Mouse (Mus musculus) hindbrain, embryonic 12.5 days (tissue): ENCODE measurements around the gene Actc1. TPM values are rescaled to one million over a fixed set of nuclear protein-coding genes. Genes with fewer than 3 reads are reported as not detected.

Experiments used
- ATAC-seq: fragments of 200-750 bp; cut with Nextera tagmentation; 2 replicates; pipeline ENCODE4 v1.8.0; 2017; ENCODE audit warnings: moderate TSS enrichment; ENCODE audit not compliant: low FRiP score
- H3K27ac ChIP-seq: fragments of 300-500 bp; sonication (generic); 2 replicates; pipeline ENCODE4 v1.5.1; 2016; ENCODE audit warnings: mild to moderate bottlenecking
- H3K27me3 ChIP-seq: fragments of 300-500 bp; sonication (generic); 2 replicates; pipeline ENCODE4 v1.6.1; 2016; ENCODE audit warnings: mild to moderate bottlenecking
- H3K36me3 ChIP-seq: fragments of 300-500 bp; sonication (generic); 2 replicates; pipeline ENCODE4 v1.6.1; 2016; ENCODE audit warnings: mild to moderate bottlenecking
- H3K4me1 ChIP-seq: fragments of 300-500 bp; sonication (generic); 2 replicates; pipeline ENCODE4 v1.6.1; 2016
- H3K4me2 ChIP-seq: fragments of 300-500 bp; sonication (generic); replicated peaks from 2 replicates; pipeline ENCODE4 v1.6.1; 2016; ENCODE audit warnings: mild to moderate bottlenecking
- H3K4me3 ChIP-seq: fragments of 300-500 bp; sonication (generic); 2 replicates; pipeline ENCODE4 v1.5.1; 2016; ENCODE audit warnings: mild to moderate bottlenecking
- H3K9ac ChIP-seq: fragments of 300-500 bp; sonication (generic); 2 replicates; pipeline ENCODE4 v1.6.1; 2016; ENCODE audit warnings: mild to moderate bottlenecking, moderate library complexity
- H3K9me3 ChIP-seq: fragments of 300-500 bp; sonication (generic); replicated peaks from 2 replicates; pipeline ENCODE4 v1.6.1; 2016; ENCODE audit warnings: mild to moderate bottlenecking
- WGBS: fragments of 180-500 bp; shearing (Covaris S2); methylation state at CpG from one replicate; pipeline ENCODE4 v1.1.7; 2016; 5-methylcytosine and 5-hydroxymethylcytosine counted together
- polyA plus RNA-seq: library from polyadenylated mRNA; unstranded; fragments of >200 nt; fragmentation: Nextera tagmentation; extraction: Ambion mirVana; gene quantifications from 2 replicates; pipeline ENCODE4 v1.2.1, GENCODE M21; 2016

The Actc1 gene
- 33.5 and 138 TPM in 2 replicates for polyA plus RNA-seq

- Histone ChIP-seq H3K4me1 (peaks cover 6% of the 10 kb centered on the region; the same call in 1 of the 2 replicates), H3K27me3 (no peaks in the 10 kb centered on the region), H3K4me3 (no peak within 1 kb of the TSS), H3K9me3 (no peaks in the 10 kb centered on the region), H3K9ac (no peak within 1 kb of the TSS), H3K36me3 (no peaks in the 10 kb centered on the region), H3K27ac (no peak within 1 kb of the TSS), H3K4me2 (peak within 1 kb of the TSS; percentile 22; the same call in 1 of the 2 replicates)
- 41% methylated on average over 13 of the region's 14 CpGs for WGBS
- peak; percentile 46; the same call in 1 of the 2 replicates for ATAC-seq
Observed at GRCm38 (mm10) chr2:114052696-114053598, at the start of gene Actc1. Actc1 (minus strand) TSS chr2:114053548.

GRCm38 (mm10) chr2:114102471-114102870, 49.1 kb upstream of the Actc1 start:
- H3K36me3 ChIP-seq: peaks cover 70% of the 10 kb centered on the region
- WGBS: 97% methylated on average over 3 of the region's 3 CpGs

GRCm38 (mm10) chr2:114100834-114101233, 47.5 kb upstream of the Actc1 start:
- Histone ChIP-seq H3K4me3 (no peak overlapping the region), H3K4me1 (no peaks in the 10 kb centered on the region), H3K36me3 (peaks cover 64% of the 10 kb centered on the region), H3K27me3 (no peaks in the 10 kb centered on the region), H3K27ac (no peak overlapping the region), H3K9ac (no peak overlapping the region), H3K9me3 (no peaks in the 10 kb centered on the region), H3K4me2 (no peak overlapping the region)
- no peak for ATAC-seq
- 92% methylated on average over 9 of the region's 9 CpGs for WGBS

More at GRCm38 (mm10) chr2:114102471-114102870, 49.1 kb upstream of the Actc1 start:
- H3K4me2 ChIP-seq: no peak overlapping the region
- H3K27ac ChIP-seq: no peak overlapping the region
- no peaks in the 10 kb centered on the region for H3K4me1 ChIP-seq
- no peaks in the 10 kb centered on the region for H3K9me3 ChIP-seq
- no peak for ATAC-seq
- H3K27me3 ChIP-seq: no peaks in the 10 kb centered on the region
- no peak overlapping the region for H3K9ac ChIP-seq
- no peak overlapping the region for H3K4me3 ChIP-seq

GRCm38 (mm10) chr2:114099816-114100215, 46.5 kb upstream of the Actc1 start:
- Histone ChIP-seq H3K36me3 (peaks cover 54% of the 10 kb centered on the region), H3K27ac (no peak overlapping the region), H3K4me2 (no peak overlapping the region), H3K4me1 (no peaks in the 10 kb centered on the region), H3K9ac (no peak overlapping the region), H3K27me3 (no peaks in the 10 kb centered on the region), H3K4me3 (no peak overlapping the region), H3K9me3 (no peaks in the 10 kb centered on the region)
- 91% methylated on average over 3 of the region's 3 CpGs for WGBS
- ATAC-seq: no peak

GRCm38 (mm10) chr2:114099109-114099508, 45.8 kb upstream of the Actc1 start:
- Histone ChIP-seq H3K4me3 (no peak overlapping the region), H3K4me2 (no peak overlapping the region), H3K4me1 (no peaks in the 10 kb centered on the region), H3K9me3 (no peaks in the 10 kb centered on the region), H3K36me3 (peaks cover 50% of the 10 kb centered on the region), H3K27me3 (no peaks in the 10 kb centered on the region), H3K27ac (no peak overlapping the region), H3K9ac (no peak overlapping the region)
- no peak for ATAC-seq
- 93% methylated on average over 5 of the region's 5 CpGs for WGBS

GRCm38 (mm10) chr2:114097627-114098026, 44.3 kb upstream of the Actc1 start:
- peaks cover 4% of the 10 kb centered on the region; the same call in 1 of the 2 replicates for H3K4me1 ChIP-seq
- no peak overlapping the region for H3K9ac ChIP-seq
- H3K36me3 ChIP-seq: peaks cover 37% of the 10 kb centered on the region
- 98% methylated on average over 4 of the region's 4 CpGs for WGBS
- ATAC-seq: no peak
- H3K9me3 ChIP-seq: no peaks in the 10 kb centered on the region
- H3K4me3 ChIP-seq: no peak overlapping the region
- no peaks in the 10 kb centered on the region for H3K27me3 ChIP-seq
- no peak overlapping the region for H3K27ac ChIP-seq
- H3K4me2 ChIP-seq: no peak overlapping the region

GRCm38 (mm10) chr2:114096570-114096969, 43.2 kb upstream of the Actc1 start:
- 90% methylated on average over 1 of the region's 1 CpGs for WGBS
- no peak for ATAC-seq
- Histone ChIP-seq H3K4me2 (no peak overlapping the region), H3K36me3 (peaks cover 27% of the 10 kb centered on the region), H3K4me3 (no peak overlapping the region), H3K9ac (no peak overlapping the region), H3K27ac (no peak overlapping the region), H3K9me3 (no peaks in the 10 kb centered on the region), H3K27me3 (no peaks in the 10 kb centered on the region), H3K4me1 (peaks cover 4% of the 10 kb centered on the region; the same call in 1 of the 2 replicates)

GRCm38 (mm10) chr2:114095348-114095747, 42.0 kb upstream of the Actc1 start:
- ATAC-seq: no peak
- Histone ChIP-seq H3K27me3 (no peaks in the 10 kb centered on the region), H3K9ac (no peak overlapping the region), H3K4me1 (peaks cover 4% of the 10 kb centered on the region; the same call in 1 of the 2 replicates), H3K36me3 (peaks cover 17% of the 10 kb centered on the region), H3K27ac (no peak overlapping the region), H3K4me3 (no peak overlapping the region), H3K9me3 (no peaks in the 10 kb centered on the region), H3K4me2 (no peak overlapping the region)
- WGBS: 90% methylated on average over 5 of the region's 5 CpGs

GRCm38 (mm10) chr2:114094696-114095095, 41.3 kb upstream of the Actc1 start:
- peaks cover 11% of the 10 kb centered on the region for H3K36me3 ChIP-seq
- no peaks in the 10 kb centered on the region for H3K27me3 ChIP-seq
- WGBS: 100% methylated on average over 1 of the region's 1 CpGs
- H3K4me2 ChIP-seq: no peak overlapping the region
- no peak for ATAC-seq
- H3K9me3 ChIP-seq: no peaks in the 10 kb centered on the region
- H3K4me3 ChIP-seq: no peak overlapping the region
- no peak overlapping the region for H3K27ac ChIP-seq
- H3K4me1 ChIP-seq: peaks cover 4% of the 10 kb centered on the region; the same call in 1 of the 2 replicates
- no peak overlapping the region for H3K9ac ChIP-seq

- Histone ChIP-seq H3K4me1 (peaks cover 4% of the 10 kb centered on the region; the same call in 1 of the 2 replicates), H3K4me2 (no peak overlapping the region), H3K27ac (no peak overlapping the region), H3K9ac (no peak overlapping the region), H3K9me3 (no peaks in the 10 kb centered on the region), H3K36me3 (0 out of 2 replicates have a peak, but pooled peaks cover 2% of the 10 kb centered on the region), H3K27me3 (no peaks in the 10 kb centered on the region), H3K4me3 (no peak overlapping the region)
- ATAC-seq: no peak
- 76% methylated on average over 9 of the region's 9 CpGs for WGBS
Observed at GRCm38 (mm10) chr2:114093577-114093976, 40.2 kb upstream of the Actc1 start.

GRCm38 (mm10) chr2:114089862-114090261, 36.5 kb upstream of the Actc1 start:
- Histone ChIP-seq H3K4me1 (peaks cover 4% of the 10 kb centered on the region; the same call in 1 of the 2 replicates), H3K27me3 (no peaks in the 10 kb centered on the region), H3K27ac (no peak overlapping the region), H3K4me3 (no peak overlapping the region), H3K4me2 (no peak overlapping the region), H3K9me3 (no peaks in the 10 kb centered on the region), H3K36me3 (no peaks in the 10 kb centered on the region), H3K9ac (no peak overlapping the region)
- no peak for ATAC-seq
- WGBS: 89% methylated on average over 3 of the region's 3 CpGs

GRCm38 (mm10) chr2:114087271-114087670, 33.9 kb upstream of the Actc1 start:
- no peak overlapping the region for H3K4me2 ChIP-seq
- no peaks in the 10 kb centered on the region for H3K9me3 ChIP-seq

More at GRCm38 (mm10) chr2:114087271-114087670, 33.9 kb upstream of the Actc1 start:
- Histone ChIP-seq H3K4me1 (no peaks in the 10 kb centered on the region), H3K27ac (no peak overlapping the region), H3K4me3 (no peak overlapping the region), H3K27me3 (no peaks in the 10 kb centered on the region), H3K36me3 (no peaks in the 10 kb centered on the region), H3K9ac (no peak overlapping the region)
- ATAC-seq: no peak
- 71% methylated on average over 1 of the region's 1 CpGs for WGBS
